Mouse (Mus musculus) kidney, adult 9 months (tissue): ENCODE results near the gene Cd300lf.
A peak's percentile ranks its signal among the peaks of the same experiment; 100 is the strongest.

Experiments
- DNase-seq: peaks from one replicate; pipeline ENCODE4 v3.0.0; 2022

Gene Cd300lf

GRCm38 (mm10) chr11:115133800-115134199, at the start of gene Cd300lf:
Gene Cd300lf, minus strand, starts transcription at chr11:115133992.
- DNase-seq: no peak

- DNase-seq: peak; percentile 89
Measured at GRCm38 (mm10) chr11:115181913-115182638, 48.3 kb upstream of the Cd300lf start.

- DNase-seq: peak; percentile 90
Measured at GRCm38 (mm10) chr11:115179881-115180280, 46.1 kb upstream of the Cd300lf start.

GRCm38 (mm10) chr11:115179191-115179590, 45.4 kb upstream of the Cd300lf start:
- DNase-seq: no peak

GRCm38 (mm10) chr11:115178766-115179165, 45.0 kb upstream of the Cd300lf start:
- peak; percentile 91 for DNase-seq

- peak; percentile 90 for DNase-seq
Measured at GRCm38 (mm10) chr11:115177559-115178195, 43.9 kb upstream of the Cd300lf start.

- no peak for DNase-seq
Measured at GRCm38 (mm10) chr11:115176399-115177190, 42.8 kb upstream of the Cd300lf start.

GRCm38 (mm10) chr11:115173549-115174339, 40.0 kb upstream of the Cd300lf start:
- DNase-seq: peak; percentile 49

- peak; percentile 85 for DNase-seq
Measured at GRCm38 (mm10) chr11:115172825-115173287, 39.1 kb upstream of the Cd300lf start.

GRCm38 (mm10) chr11:115171125-115171524, 37.3 kb upstream of the Cd300lf start:
- peak; percentile 81 for DNase-seq

GRCm38 (mm10) chr11:115169430-115169829, 35.6 kb upstream of the Cd300lf start:
- DNase-seq: no peak

GRCm38 (mm10) chr11:115167631-115168249, 33.9 kb upstream of the Cd300lf start:
- DNase-seq: no peak

- no peak for DNase-seq
Measured at GRCm38 (mm10) chr11:115166776-115167175, 33.0 kb upstream of the Cd300lf start.

GRCm38 (mm10) chr11:115164976-115165374, 31.2 kb upstream of the Cd300lf start:
- DNase-seq: peak; percentile 96

GRCm38 (mm10) chr11:115164341-115164975, 30.7 kb upstream of the Cd300lf start:
- peak; percentile 72 for DNase-seq

GRCm38 (mm10) chr11:115163568-115164150, 29.9 kb upstream of the Cd300lf start:
- DNase-seq: peak; percentile 39

GRCm38 (mm10) chr11:115162832-115163480, 29.2 kb upstream of the Cd300lf start, which contains the start of gene Slc9a3r1:
Gene Slc9a3r1, plus strand, starts transcription at chr11:115163341.
- DNase-seq: peak; percentile 99

- no peak for DNase-seq
Measured at GRCm38 (mm10) chr11:115162205-115162601, 28.4 kb upstream of the Cd300lf start.

- no peak for DNase-seq
Measured at GRCm38 (mm10) chr11:115161578-115162204, 27.9 kb upstream of the Cd300lf start.
